Mouse (Mus musculus) neural tube, embryonic 14.5 days (tissue): ENCODE measurements at regions not wholly inside any gene's neighbourhood (a gene's known extent, or its start where the extent isn't known, plus 50 kb on each side); places are given as distances from the start of the nearest gene placed in this dataset.

ENCODE experiments used
- ATAC-seq: fragments of 200-750 bp; cut with Nextera tagmentation; 2 replicates; pipeline ENCODE4 v1.8.0; 2017; ENCODE audit warnings: low read depth, mild to moderate bottlenecking, moderate TSS enrichment, moderate library complexity
- H3K27ac ChIP-seq: fragments of 300-500 bp; sonication (generic); 2 replicates; pipeline ENCODE4 v1.5.1; 2014; ENCODE audit warnings: low read depth, mild to moderate bottlenecking, control low read depth, low read length, moderate library complexity, mixed read lengths
- H3K27me3 ChIP-seq: fragments of 300-500 bp; sonication (generic); 2 replicates; pipeline ENCODE4 v1.6.1; 2014; ENCODE audit warnings: low read length; ENCODE audit not compliant: control insufficient read depth, insufficient read depth
- H3K36me3 ChIP-seq: fragments of 300-500 bp; sonication (generic); 2 replicates; pipeline ENCODE4 v1.6.1; 2014; ENCODE audit warnings: low read length, mixed read lengths; ENCODE audit not compliant: control insufficient read depth, insufficient read depth
- H3K4me1 ChIP-seq: fragments of 300-500 bp; sonication (generic); 2 replicates; pipeline ENCODE4 v1.6.1; 2014; ENCODE audit warnings: low read length; ENCODE audit not compliant: control insufficient read depth, insufficient read depth
- H3K4me2 ChIP-seq: fragments of 300-500 bp; sonication (generic); 2 replicates; pipeline ENCODE4 v1.6.1; 2014; ENCODE audit warnings: mild to moderate bottlenecking, low read depth, low read length, control low read depth
- H3K4me3 ChIP-seq: fragments of 300-500 bp; sonication (generic); 2 replicates; pipeline ENCODE4 v1.5.1; 2014; ENCODE audit warnings: low read depth, low read length, control low read depth, mixed read lengths
- H3K9ac ChIP-seq: fragments of 300-500 bp; sonication (generic); replicated peaks from 2 replicates; pipeline ENCODE4 v1.6.1; 2014; ENCODE audit warnings: low read depth, mild to moderate bottlenecking, control low read depth, low read length, mixed read lengths
- H3K9me3 ChIP-seq: fragments of 300-500 bp; sonication (generic); 2 replicates; pipeline ENCODE4 v1.6.1; 2016; ENCODE audit warnings: low read length; ENCODE audit not compliant: control insufficient read depth
- WGBS: fragments of 180-500 bp; shearing (Covaris S2); extraction: QIAGEN DNeasy Blood & Tissue Kit; methylation state at CpG from one replicate; pipeline ENCODE4 v1.1.7; 2014; 5-methylcytosine and 5-hydroxymethylcytosine counted together

- no peak overlapping the region for H3K9ac ChIP-seq
- no peak for ATAC-seq
- no peaks in the 10 kb centered on the region for H3K27me3 ChIP-seq
- no peaks in the 10 kb centered on the region for H3K4me1 ChIP-seq
- no peak overlapping the region for H3K4me2 ChIP-seq
- WGBS, result 86% methylated on average over 7 of the region's 7 CpGs
- H3K9me3 ChIP-seq, result no peaks in the 10 kb centered on the region
- no peaks in the 10 kb centered on the region for H3K36me3 ChIP-seq
- no peak overlapping the region for H3K4me3 ChIP-seq
- no peak overlapping the region for H3K27ac ChIP-seq
Observed at GRCm38 (mm10) chr1:184478006-184478405, 254.4 kb downstream of the Hlx start.

GRCm38 (mm10) chr1:184462481-184463124, 269.8 kb downstream of the Hlx start:
- Histone ChIP-seq H3K9me3 (no peaks in the 10 kb centered on the region), H3K9ac (no peak overlapping the region), H3K4me3 (no peak overlapping the region), H3K36me3 (no peaks in the 10 kb centered on the region), H3K27ac (no peak overlapping the region), H3K4me2 (no peak overlapping the region), H3K27me3 (no peaks in the 10 kb centered on the region), H3K4me1 (no peaks in the 10 kb centered on the region)
- 69% methylated on average over 9 of the region's 9 CpGs for WGBS
- ATAC-seq, result no peak

GRCm38 (mm10) chr1:184461411-184461810, 271.0 kb downstream of the Hlx start:
- Histone ChIP-seq H3K4me3 (no peak overlapping the region), H3K4me2 (no peak overlapping the region), H3K4me1 (no peaks in the 10 kb centered on the region), H3K27me3 (no peaks in the 10 kb centered on the region), H3K36me3 (no peaks in the 10 kb centered on the region), H3K9me3 (no peaks in the 10 kb centered on the region), H3K9ac (no peak overlapping the region), H3K27ac (no peak overlapping the region)
- ATAC-seq, result no peak

- Histone ChIP-seq H3K4me3 (no peak overlapping the region), H3K9me3 (no peaks in the 10 kb centered on the region), H3K27me3 (no peaks in the 10 kb centered on the region), H3K27ac (no peak overlapping the region), H3K4me2 (no peak overlapping the region), H3K36me3 (no peaks in the 10 kb centered on the region), H3K9ac (no peak overlapping the region), H3K4me1 (no peaks in the 10 kb centered on the region)
- ATAC-seq, result no peak
- 95% methylated on average over 8 of the region's 8 CpGs for WGBS
Observed at GRCm38 (mm10) chr1:184456727-184457126, 275.7 kb downstream of the Hlx start.

- H3K9ac ChIP-seq, result no peak overlapping the region
- 53% methylated on average over 4 of the region's 4 CpGs for WGBS
- H3K4me2 ChIP-seq, result no peak overlapping the region
- H3K27ac ChIP-seq, result no peak overlapping the region
- no peak overlapping the region for H3K4me3 ChIP-seq
- H3K27me3 ChIP-seq, result no peaks in the 10 kb centered on the region
- H3K9me3 ChIP-seq, result no peaks in the 10 kb centered on the region
- no peaks in the 10 kb centered on the region for H3K4me1 ChIP-seq
- ATAC-seq, result no peak
- H3K36me3 ChIP-seq, result no peaks in the 10 kb centered on the region
Observed at GRCm38 (mm10) chr1:184454381-184454780, 278.0 kb downstream of the Hlx start.

- ATAC-seq, result peak; percentile 54; the same call in 1 of the 2 replicates
- H3K4me2 ChIP-seq, result no peak overlapping the region
- no peak overlapping the region for H3K9ac ChIP-seq
- no peaks in the 10 kb centered on the region for H3K27me3 ChIP-seq
- H3K4me3 ChIP-seq, result no peak overlapping the region
- no peak overlapping the region for H3K27ac ChIP-seq
- H3K4me1 ChIP-seq, result no peaks in the 10 kb centered on the region
- WGBS, result 39% methylated on average over 5 of the region's 5 CpGs
- no peaks in the 10 kb centered on the region for H3K36me3 ChIP-seq
- no peaks in the 10 kb centered on the region for H3K9me3 ChIP-seq
Observed at GRCm38 (mm10) chr1:184453673-184454072, 278.7 kb downstream of the Hlx start.

- Histone ChIP-seq H3K4me1 (no peaks in the 10 kb centered on the region), H3K9me3 (no peaks in the 10 kb centered on the region), H3K4me3 (no peak overlapping the region), H3K9ac (no peak overlapping the region), H3K36me3 (no peaks in the 10 kb centered on the region), H3K27me3 (no peaks in the 10 kb centered on the region), H3K4me2 (no peak overlapping the region), H3K27ac (no peak overlapping the region)
- 94% methylated on average over 9 of the region's 9 CpGs for WGBS
- ATAC-seq, result no peak
Observed at GRCm38 (mm10) chr1:184453061-184453460, 279.4 kb downstream of the Hlx start.

- 75% methylated on average over 2 of the region's 2 CpGs for WGBS
- Histone ChIP-seq H3K36me3 (no peaks in the 10 kb centered on the region), H3K9ac (no peak overlapping the region), H3K4me2 (no peak overlapping the region), H3K27ac (no peak overlapping the region), H3K4me1 (no peaks in the 10 kb centered on the region), H3K27me3 (no peaks in the 10 kb centered on the region), H3K9me3 (no peaks in the 10 kb centered on the region), H3K4me3 (no peak overlapping the region)
- ATAC-seq, result no peak
Observed at GRCm38 (mm10) chr1:184451686-184452085, 280.7 kb downstream of the Hlx start.

GRCm38 (mm10) chr1:184449007-184449406, 283.4 kb downstream of the Hlx start:
- H3K4me2 ChIP-seq, result no peak overlapping the region
- no peak overlapping the region for H3K4me3 ChIP-seq
- no peak for ATAC-seq
- H3K36me3 ChIP-seq, result no peaks in the 10 kb centered on the region
- no peak overlapping the region for H3K27ac ChIP-seq
- H3K9ac ChIP-seq, result no peak overlapping the region
- 76% methylated on average over 9 of the region's 9 CpGs for WGBS
- no peaks in the 10 kb centered on the region for H3K9me3 ChIP-seq
- H3K27me3 ChIP-seq, result no peaks in the 10 kb centered on the region
- H3K4me1 ChIP-seq, result no peaks in the 10 kb centered on the region
